Mouse (Mus musculus) megakaryocyte, embryonic 14.5 days (primary cell): ENCODE measurements around the gene Ecm1.

Source experiments
- FLI1 ChIP-seq: IDR thresholded peaks from 2 replicates; pipeline ENCODE4 v1.6.1; 2012; ENCODE audit warnings: low read length, inconsistent platforms, mixed read lengths
- GATA1 ChIP-seq: IDR thresholded peaks from 3 replicates; pipeline ENCODE4 v1.6.1; 2012; ENCODE audit warnings: mixed read lengths, low read length, inconsistent platforms, borderline replicate concordance

GRCm38 (mm10) chr3:95703276-95703675, 36.1 kb downstream of the Ecm1 start:
- TF ChIP-seq GATA1 (no peak), FLI1 (no peak)
